Mouse (Mus musculus) intestine, embryonic 16.5 days (tissue): ENCODE data around the gene Gfi1. TPM values are rescaled to one million over a fixed set of nuclear protein-coding genes. Genes with fewer than 3 reads are reported as not detected.

Source experiments
- ATAC-seq: fragments of 200-750 bp; cut with Nextera tagmentation; 2 replicates; pipeline ENCODE4 v1.8.0; 2017; ENCODE audit warnings: moderate TSS enrichment, moderate library complexity
- H3K27ac ChIP-seq: fragments of 300-500 bp; sonication (generic); 2 replicates; pipeline ENCODE4 v1.5.1; 2014; ENCODE audit warnings: mild to moderate bottlenecking, low read length
- H3K27me3 ChIP-seq: fragments of 300-500 bp; sonication (generic); replicated peaks from 2 replicates; pipeline ENCODE4 v1.6.1; 2014; ENCODE audit warnings: low read length, control low read depth, mixed read lengths; ENCODE audit not compliant: control insufficient read depth, insufficient read depth
- H3K36me3 ChIP-seq: fragments of 300-500 bp; sonication (generic); 2 replicates; pipeline ENCODE4 v1.6.1; 2014; ENCODE audit warnings: low read length, control low read depth; ENCODE audit not compliant: control insufficient read depth, insufficient read depth
- H3K4me1 ChIP-seq: fragments of 300-500 bp; sonication (generic); 2 replicates; pipeline ENCODE4 v1.6.1; 2014; ENCODE audit warnings: low read length, control low read depth, mixed read lengths; ENCODE audit not compliant: control insufficient read depth, insufficient read depth
- H3K4me2 ChIP-seq: fragments of 300-500 bp; sonication (generic); 2 replicates; pipeline ENCODE4 v1.6.1; 2014; ENCODE audit warnings: low read depth, low read length, control low read depth
- H3K4me3 ChIP-seq: fragments of 300-500 bp; sonication (generic); 2 replicates; pipeline ENCODE4 v1.5.1; 2014; ENCODE audit warnings: mild to moderate bottlenecking, low read length
- H3K9ac ChIP-seq: fragments of 300-500 bp; sonication (generic); 2 replicates; pipeline ENCODE4 v1.6.1; 2014; ENCODE audit warnings: low read depth, low read length
- H3K9me3 ChIP-seq: fragments of 300-500 bp; sonication (generic); 2 replicates; pipeline ENCODE4 v1.6.1; 2016; ENCODE audit warnings: low read length, control low read depth; ENCODE audit not compliant: control insufficient read depth
- WGBS: fragments of 180-500 bp; shearing (Covaris S2); extraction: QIAGEN DNeasy Blood & Tissue Kit; methylation state at CpG from one replicate; pipeline ENCODE4 v1.1.7; 2014; 5-methylcytosine and 5-hydroxymethylcytosine counted together
- polyA plus RNA-seq: library from polyadenylated mRNA; unstranded; fragments of >200 nt; fragmentation: Nextera tagmentation; extraction: Ambion mirVana; gene quantifications from 2 replicates; pipeline ENCODE4 v1.2.1, GENCODE M21; 2015

Gene Gfi1
- polyA plus RNA-seq, 1 experiment from 2014 or later: 0.92 TPM

DNA sequence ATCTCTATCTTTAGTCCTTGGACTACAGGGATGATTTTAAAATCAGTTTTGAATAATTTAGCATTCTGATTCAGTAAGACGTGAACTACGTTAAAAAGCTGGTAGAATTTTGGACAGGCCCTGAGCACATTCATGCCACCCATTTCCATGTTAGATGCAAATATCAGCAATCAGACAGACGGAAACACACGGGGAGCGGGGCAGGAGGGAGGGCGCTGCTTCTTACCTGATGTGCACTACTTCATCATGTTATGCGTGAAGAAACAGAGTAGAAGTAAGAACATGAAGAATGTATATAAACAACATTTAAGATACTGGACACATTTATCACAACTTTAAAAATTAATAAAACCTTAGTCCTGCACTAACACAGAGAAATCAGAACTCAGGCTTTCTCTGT, 27.8 kb upstream of the Gfi1 start:
- Histone ChIP-seq H3K4me2 (no peak overlapping the region), H3K4me3 (no peak overlapping the region), H3K9ac (no peak overlapping the region), H3K27ac (no peak overlapping the region), H3K4me1 (no peaks in the 10 kb centered on the region), H3K27me3 (no peaks in the 10 kb centered on the region), H3K9me3 (no peaks in the 10 kb centered on the region), H3K36me3 (no peaks in the 10 kb centered on the region)
- 95% methylated on average over 7 of the region's 7 CpGs for WGBS
- no peak for ATAC-seq

DNA sequence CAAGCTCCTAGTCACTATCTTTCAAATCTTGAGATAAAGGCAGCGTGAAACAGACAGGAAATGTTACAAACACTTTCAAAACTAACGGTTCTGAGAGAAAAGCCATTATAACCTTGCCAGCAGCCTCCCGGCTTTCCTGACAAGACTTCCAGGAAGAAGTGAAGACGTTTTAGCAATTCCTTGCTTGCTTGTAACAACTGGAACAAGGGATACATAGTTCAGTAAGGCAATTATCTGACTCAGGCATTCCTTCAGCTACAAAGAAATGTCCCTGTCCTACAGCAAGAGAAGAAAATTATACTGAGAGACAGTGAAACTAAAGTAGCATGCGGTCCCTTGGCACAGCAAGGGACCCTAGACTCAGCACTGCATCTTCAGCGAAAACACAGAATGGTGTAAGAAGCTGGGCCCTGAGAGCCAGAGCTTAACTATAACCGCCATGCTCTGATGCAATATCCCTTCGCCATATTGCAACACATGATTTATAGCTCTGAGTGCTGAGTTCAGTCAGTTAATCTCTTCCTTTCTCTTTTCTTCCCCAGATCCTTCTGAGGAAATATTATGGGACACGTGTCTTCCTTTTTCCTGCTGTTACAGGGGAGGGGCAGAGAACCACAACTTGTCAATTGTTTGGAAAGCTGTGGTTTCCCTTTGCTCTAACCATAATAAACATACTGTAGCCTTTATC, 23.5 kb upstream of the Gfi1 start:
- H3K4me2 ChIP-seq: no peak overlapping the region
- H3K4me1 ChIP-seq: no peaks in the 10 kb centered on the region
- H3K27ac ChIP-seq: peak overlapping the region; percentile 64; the same call in 1 of the 2 replicates
- no peak overlapping the region for H3K9ac ChIP-seq
- H3K27me3 ChIP-seq: no peaks in the 10 kb centered on the region
- WGBS: 50% methylated on average over 9 of the region's 9 CpGs
- H3K4me3 ChIP-seq: no peak overlapping the region
- H3K36me3 ChIP-seq: no peaks in the 10 kb centered on the region
- no peaks in the 10 kb centered on the region for H3K9me3 ChIP-seq
- ATAC-seq: peak; percentile 84

DNA sequence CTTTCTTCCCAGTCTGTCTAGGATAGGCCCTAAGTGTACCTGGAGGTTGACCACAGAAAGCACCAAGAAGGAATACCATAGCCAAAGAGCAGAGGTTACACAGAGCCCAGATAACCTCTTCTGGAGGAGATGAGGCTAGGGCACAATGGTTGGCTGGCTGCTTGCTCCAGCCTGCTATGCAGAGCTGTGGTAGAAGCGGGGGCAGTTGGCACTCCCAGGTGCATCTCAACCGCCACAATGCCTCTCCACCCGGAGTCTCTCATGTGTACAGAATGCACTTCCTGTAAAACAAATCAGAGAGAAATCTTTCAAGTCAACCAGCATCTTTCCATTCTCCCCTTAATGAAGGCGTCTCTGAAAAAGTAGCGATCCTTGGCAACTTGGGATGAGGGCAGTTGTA, 13.2 kb upstream of the Gfi1 start:
- WGBS: 95% methylated on average over 5 of the region's 5 CpGs
- H3K27me3 ChIP-seq: no peaks in the 10 kb centered on the region
- ATAC-seq: no peak

DNA sequence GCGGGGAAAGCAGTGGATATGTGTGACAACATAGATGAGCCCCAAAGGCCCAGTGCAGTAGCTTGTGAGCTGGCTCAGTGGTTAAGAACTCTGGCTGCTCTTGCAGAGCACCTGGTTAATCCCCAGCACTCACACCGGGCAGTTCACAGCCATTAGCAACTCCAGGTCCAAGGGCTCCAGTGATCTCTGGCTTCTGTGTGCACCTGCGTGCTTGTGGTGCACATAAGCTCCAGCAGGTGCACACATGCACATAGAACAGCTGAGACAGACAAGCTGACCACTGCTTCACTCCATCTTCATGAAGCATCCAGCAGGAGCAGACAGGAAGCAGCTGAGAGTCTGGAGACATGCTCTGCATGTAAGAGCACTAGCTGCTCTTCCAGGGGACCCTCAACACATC, 12.5 kb upstream of the Gfi1 start:
- ATAC-seq: no peak
- WGBS: 77% methylated on average over 3 of the region's 3 CpGs

More for the DNA sequence above, 13.2 kb upstream of the Gfi1 start:
- H3K9ac ChIP-seq: no peak overlapping the region
- H3K4me3 ChIP-seq: no peak overlapping the region
- H3K4me1 ChIP-seq: no peaks in the 10 kb centered on the region
- peaks cover 6% of the 10 kb centered on the region; the same call in 1 of the 2 replicates for H3K9me3 ChIP-seq
- no peak overlapping the region for H3K27ac ChIP-seq
- no peaks in the 10 kb centered on the region for H3K36me3 ChIP-seq
- no peak overlapping the region for H3K4me2 ChIP-seq

DNA sequence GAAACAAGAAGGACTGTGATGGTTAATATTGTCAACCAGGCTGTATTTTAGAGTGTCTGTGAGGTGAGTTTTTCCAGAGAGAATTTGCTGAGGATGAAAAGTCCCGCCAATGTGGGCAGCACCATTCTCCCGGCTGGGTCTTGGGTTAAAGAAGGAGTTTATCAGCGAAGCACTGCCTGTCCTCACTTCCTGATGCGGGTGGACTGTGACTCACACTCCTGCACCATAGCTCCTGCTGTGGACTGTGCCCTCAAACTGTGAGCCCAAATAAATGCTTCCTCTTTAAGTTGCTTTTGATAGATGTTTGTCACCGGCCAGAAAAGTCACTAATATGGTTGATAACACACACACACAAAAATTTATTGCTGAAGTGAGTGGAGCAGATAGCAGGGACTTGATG, 10.3 kb upstream of the Gfi1 start:
- 83% methylated on average over 5 of the region's 5 CpGs for WGBS
- peaks cover 6% of the 10 kb centered on the region; the same call in 1 of the 2 replicates for H3K9me3 ChIP-seq
- H3K4me3 ChIP-seq: no peak overlapping the region
- no peak overlapping the region for H3K4me2 ChIP-seq
- no peak for ATAC-seq
- H3K4me1 ChIP-seq: no peaks in the 10 kb centered on the region
- H3K9ac ChIP-seq: no peak overlapping the region
- no peak overlapping the region for H3K27ac ChIP-seq
- H3K36me3 ChIP-seq: no peaks in the 10 kb centered on the region
- no peaks in the 10 kb centered on the region for H3K27me3 ChIP-seq

More for the DNA sequence above, 12.5 kb upstream of the Gfi1 start:
- Histone ChIP-seq H3K9me3 (peaks cover 6% of the 10 kb centered on the region; the same call in 1 of the 2 replicates), H3K4me2 (no peak overlapping the region), H3K27ac (no peak overlapping the region), H3K9ac (no peak overlapping the region), H3K4me1 (no peaks in the 10 kb centered on the region), H3K36me3 (no peaks in the 10 kb centered on the region), H3K27me3 (no peaks in the 10 kb centered on the region), H3K4me3 (no peak overlapping the region)

DNA sequence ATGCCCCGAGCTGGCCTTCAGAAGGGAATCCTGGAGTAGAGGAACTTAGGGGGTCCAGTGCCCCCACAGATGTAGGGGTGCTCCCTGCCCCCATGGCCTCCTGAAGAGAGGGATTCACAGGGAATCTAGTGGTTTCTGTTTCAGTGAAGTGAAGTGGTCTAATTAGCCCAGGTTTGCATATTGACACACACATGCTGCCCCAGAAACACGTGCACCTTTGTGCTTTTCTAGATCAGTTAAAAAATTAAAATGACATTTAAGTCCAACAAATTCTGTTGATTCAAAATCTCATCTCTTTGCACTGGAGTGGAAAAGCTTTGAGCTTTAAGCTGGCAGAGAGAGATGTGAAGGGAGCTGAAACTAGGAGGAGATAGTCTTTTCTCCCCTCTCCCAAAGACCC, 6.0 kb upstream of the Gfi1 start:
- ATAC-seq: no peak
- no peaks in the 10 kb centered on the region for H3K9me3 ChIP-seq
- peaks cover under 1% of the 10 kb centered on the region; the same call in 1 of the 2 replicates for H3K4me1 ChIP-seq
- H3K27ac ChIP-seq: no peak overlapping the region
- H3K4me3 ChIP-seq: no peak overlapping the region
- H3K36me3 ChIP-seq: no peaks in the 10 kb centered on the region
- peaks cover 19% of the 10 kb centered on the region for H3K27me3 ChIP-seq
- no peak overlapping the region for H3K4me2 ChIP-seq
- H3K9ac ChIP-seq: no peak overlapping the region
- 35% methylated on average over 2 of the region's 2 CpGs for WGBS

DNA sequence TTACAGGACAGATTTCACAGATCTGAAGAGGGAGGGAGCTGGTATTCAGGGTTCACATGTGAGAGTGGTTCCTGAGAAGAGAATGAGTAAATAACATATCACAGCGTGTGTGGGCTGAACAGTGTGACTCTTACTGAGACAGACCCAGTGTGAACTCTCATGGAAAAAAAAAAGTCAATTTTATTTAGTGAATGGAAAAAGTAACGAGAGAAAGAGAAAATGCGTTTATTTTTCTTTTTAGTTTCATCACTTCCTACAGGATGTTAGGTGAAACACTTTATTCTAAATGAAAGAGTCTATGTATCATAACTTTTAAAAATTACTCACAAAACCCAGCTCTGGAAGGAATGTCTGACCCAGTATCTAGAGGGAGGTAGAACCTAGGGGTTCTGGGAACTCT, 5.6 kb upstream of the Gfi1 start:
- no peak overlapping the region for H3K9ac ChIP-seq
- no peaks in the 10 kb centered on the region for H3K36me3 ChIP-seq
- WGBS: 52% methylated on average over 3 of the region's 3 CpGs
- H3K4me3 ChIP-seq: no peak overlapping the region
- H3K4me1 ChIP-seq: peaks cover 5% of the 10 kb centered on the region
- no peak for ATAC-seq
- H3K27ac ChIP-seq: no peak overlapping the region
- no peaks in the 10 kb centered on the region for H3K9me3 ChIP-seq
- no peak overlapping the region for H3K4me2 ChIP-seq
- peaks cover 23% of the 10 kb centered on the region for H3K27me3 ChIP-seq

DNA sequence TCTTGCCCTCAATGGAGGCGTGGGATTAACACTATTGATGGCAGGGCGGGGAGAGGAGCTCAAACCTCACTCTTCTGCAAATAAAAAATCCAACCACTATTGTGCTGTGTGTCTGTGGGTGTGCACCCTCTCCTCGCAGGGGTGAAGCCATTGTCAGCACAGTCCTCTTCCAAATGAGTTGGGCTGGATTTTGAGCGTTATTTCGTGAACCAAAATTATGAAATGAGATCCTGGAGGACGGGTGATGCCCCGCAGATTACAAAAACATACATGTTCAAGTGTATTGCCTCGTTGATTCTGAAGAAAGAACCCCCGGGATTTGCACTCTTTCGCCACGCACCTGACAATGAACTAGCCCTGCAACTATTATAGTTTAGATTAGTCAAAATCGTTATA, 1.2 kb upstream of the Gfi1 start:
- Histone ChIP-seq H3K4me2 (peak overlapping the region; percentile 59), H3K27ac (no peak overlapping the region), H3K27me3 (peaks cover 60% of the 10 kb centered on the region), H3K9me3 (no peaks in the 10 kb centered on the region), H3K9ac (no peak overlapping the region), H3K4me3 (peak overlapping the region; percentile 43), H3K4me1 (peaks cover 38% of the 10 kb centered on the region), H3K36me3 (no peaks in the 10 kb centered on the region)
- 25% methylated on average over 12 of the region's 12 CpGs for WGBS
- ATAC-seq: no peak

DNA sequence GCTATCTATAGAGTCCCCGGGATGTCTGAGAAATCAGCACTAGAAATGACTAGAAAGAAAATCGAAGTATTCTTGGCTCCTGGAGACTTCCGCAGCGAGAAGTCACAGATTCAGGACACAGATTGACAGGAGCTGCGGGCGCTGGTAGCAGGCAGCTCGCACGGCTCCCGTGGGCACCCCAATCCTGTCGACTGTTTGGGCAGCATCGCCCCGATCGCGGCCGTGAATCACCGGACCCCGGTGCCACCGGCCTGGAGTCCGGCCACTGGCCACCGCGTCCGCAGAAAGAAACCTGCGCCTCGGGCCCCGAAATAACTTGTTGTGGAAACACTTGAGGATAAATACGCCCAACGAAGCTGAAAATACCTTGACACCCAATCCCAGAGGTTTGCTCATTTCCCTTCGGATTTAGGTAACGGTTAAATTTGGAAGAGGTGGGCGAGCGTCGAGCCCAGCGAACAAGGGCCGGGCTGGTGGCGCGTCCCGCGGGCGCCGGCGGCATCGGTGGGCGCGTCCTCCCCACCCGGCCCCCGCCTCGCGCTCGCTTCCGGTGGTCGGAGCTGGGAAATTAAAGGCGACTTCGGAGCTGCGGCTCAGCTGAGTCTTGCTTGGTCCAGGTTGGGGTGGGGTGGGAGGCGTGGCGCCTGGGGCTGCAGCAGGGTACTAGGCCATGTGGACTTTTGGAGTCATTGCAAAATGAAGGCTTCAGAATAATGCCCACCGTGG, 608 bp upstream of the Gfi1 start:
- Histone ChIP-seq H3K4me3 (peak overlapping the region; percentile 43), H3K4me1 (peaks cover 44% of the 10 kb centered on the region), H3K9me3 (no peaks in the 10 kb centered on the region), H3K4me2 (peak overlapping the region; percentile 59), H3K36me3 (no peaks in the 10 kb centered on the region), H3K27me3 (peaks cover 65% of the 10 kb centered on the region), H3K27ac (no peak overlapping the region), H3K9ac (no peak overlapping the region)
- under 1% methylated on average over 57 of the region's 57 CpGs for WGBS
- ATAC-seq: no peak
